Mouse (Mus musculus) cerebellum, postnatal 36 days (tissue): ENCODE results near the gene Mkrn3.

Source experiments
- DNase-seq, 2 experiments: peaks; one replicate each; pipeline ENCODE4 v3.0.0; 2021 to 2022; ENCODE audit warnings: mixed read lengths in 2 of 2

Mkrn3 gene

DNA sequence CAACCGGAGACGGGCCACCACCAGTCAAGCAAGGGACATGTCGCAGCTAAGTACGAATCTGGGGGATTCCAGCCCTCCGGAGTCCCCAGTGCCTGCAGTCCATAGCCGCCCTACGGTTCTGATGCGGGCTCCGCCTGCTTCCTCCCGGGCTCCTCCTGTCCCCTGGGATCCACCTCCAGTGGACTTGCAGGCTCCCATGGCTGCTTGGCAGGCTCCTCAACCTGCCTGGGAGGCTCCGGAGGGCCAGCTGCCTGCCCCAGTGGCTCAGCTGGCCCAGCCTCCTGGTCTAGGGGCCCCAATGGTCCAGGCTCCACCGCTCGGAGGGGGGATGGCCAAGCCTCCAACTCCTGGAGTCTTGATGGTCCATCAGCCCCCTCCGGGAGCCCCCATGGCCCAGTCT lies 42.6 kb downstream of the Mkrn3 start:
- no peak for DNase-seq

DNA sequence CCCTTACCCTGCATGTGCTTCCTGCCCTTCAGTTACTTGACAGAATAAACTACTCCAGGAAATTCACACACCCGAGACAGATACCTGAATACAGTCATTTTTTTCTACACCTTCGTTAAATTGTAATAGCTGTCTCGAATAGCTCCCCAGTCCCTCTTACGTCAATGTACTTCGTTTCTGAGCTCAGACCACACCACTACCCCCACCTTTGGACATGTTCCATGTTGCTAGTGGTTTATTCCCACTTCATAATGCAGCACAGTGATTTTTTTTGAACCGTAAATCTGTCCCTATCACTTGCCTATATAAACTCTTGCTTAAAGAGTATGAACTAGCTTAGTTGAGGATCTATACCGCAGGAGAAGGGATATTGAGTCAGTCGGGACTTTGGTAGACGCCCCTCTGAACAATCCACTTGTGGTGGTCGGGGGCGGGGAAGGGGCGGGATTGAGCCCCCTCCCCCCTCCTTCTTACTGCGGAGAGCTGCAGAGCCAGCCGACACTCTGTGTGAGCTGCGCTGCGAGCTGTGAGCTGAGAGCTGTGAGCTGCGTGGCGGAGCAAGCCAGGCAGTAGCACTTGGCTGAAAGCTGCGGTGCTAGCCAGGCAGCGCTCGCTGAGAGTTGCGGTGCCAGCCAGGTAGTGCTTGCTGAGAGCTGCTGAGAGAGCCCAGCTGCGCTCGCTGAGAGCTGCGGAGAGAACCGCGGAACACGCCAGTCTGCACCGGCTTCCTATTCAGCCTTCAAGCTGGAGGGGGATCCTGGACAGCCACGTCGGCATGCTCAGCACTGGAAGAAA lies 43.2 kb downstream of the Mkrn3 start, which contains the start of gene Magel2:
TSS of gene Magel2 (plus strand) at position 501 of the 795 bp plus-strand sequence.
- DNase-seq: peak in 1 of 2 experiments; percentile 10

GRCm38 (mm10) chr7:62375658-62376057 lies 44.3 kb downstream of the Mkrn3 start:
- DNase-seq: peak in 1 of 2 experiments; percentile 6
